Mouse (Mus musculus): ENCODE results near the gene Tcp10b. TPM values are rescaled to one million over a fixed set of nuclear protein-coding genes. Genes with fewer than 3 reads are reported as not detected.
A peak's percentile ranks its signal among the peaks of the same experiment; 100 is the strongest.
"Not testable (repeated sequence)": the region's sequence is repeated elsewhere in the genome, so short reads cannot be mapped to it uniquely, and the experiment has no call there.

The Tcp10b gene
- under 1 TPM; 0.37 to 0.39 TPM for total RNA-seq (2021)
- long read RNA-seq, experiment 1: 0 reads
- long read RNA-seq, experiment 2: 0 reads

DNA sequence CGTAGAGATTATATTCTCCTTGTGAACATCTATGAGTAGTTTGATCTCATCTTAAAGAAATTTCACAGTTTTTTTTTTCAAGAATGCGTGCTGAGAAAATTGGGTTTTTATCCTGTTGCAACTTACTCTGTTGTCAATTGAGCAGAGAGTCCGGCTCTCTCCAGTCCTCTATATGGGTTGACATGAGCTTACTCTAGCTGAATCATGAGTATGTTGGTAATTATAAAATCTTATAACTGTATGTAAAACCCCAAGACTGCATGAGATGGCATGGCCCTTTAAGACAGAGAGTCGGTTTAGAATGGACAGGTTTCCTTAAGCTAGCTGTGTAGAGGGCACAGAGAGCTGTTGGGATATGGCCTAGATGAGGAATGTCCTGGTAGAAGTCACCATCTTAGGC, at the start of gene Tcp10b:
TSS of gene Tcp10b (plus strand) at position 301 of the 400 bp plus-strand sequence.
- not testable (repeated sequence) for DNase-seq (ENCODE audit: low spot score in 2 of 2)

- no peak for DNase-seq (ENCODE audit: low spot score in 2 of 2)
Observed at GRCm38 (mm10) chr17:13013316-13013715, 47.6 kb upstream of the Tcp10b start.

DNA sequence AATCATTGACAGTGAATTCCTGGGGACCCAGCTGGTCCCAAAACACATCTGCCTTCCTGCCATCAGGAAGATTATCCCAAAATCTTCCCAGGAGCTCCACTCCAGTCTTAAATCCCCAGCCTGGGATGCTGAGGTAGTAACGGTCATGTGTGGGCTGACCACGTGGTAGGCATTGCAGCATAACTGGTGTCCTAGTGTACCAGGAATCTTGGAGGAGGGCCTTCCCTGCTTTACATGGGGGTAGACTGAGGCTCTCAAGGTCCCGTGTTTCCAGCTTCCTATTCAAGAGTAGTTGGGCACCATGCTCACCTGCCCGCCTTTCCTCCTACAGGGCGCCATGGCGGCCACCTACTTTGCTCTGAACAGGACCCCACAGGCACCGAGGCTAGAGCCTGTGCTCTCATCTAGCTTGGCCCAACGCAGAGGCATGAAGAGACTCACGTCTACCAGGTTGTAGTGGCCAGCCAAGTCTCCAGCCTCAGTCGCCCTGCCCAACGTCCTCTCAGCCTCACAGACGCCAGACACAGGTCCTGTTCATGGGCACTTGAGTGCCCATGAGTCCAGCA, 24.2 kb upstream of the Tcp10b start:
- not testable (repeated sequence) for DNase-seq (ENCODE audit: low spot score in 2 of 2)

GRCm38 (mm10) chr17:13043846-13044673, 16.8 kb upstream of the Tcp10b start:
- peak in 1 of 2 experiments; percentile 15 for DNase-seq (ENCODE audit: low spot score in 2 of 2)

- not testable (repeated sequence) for DNase-seq (ENCODE audit: low spot score in 2 of 2)
Observed at GRCm38 (mm10) chr17:13052124-13052813, 8.6 kb upstream of the Tcp10b start, which contains the start of gene Gpr31b. Gene Gpr31b, minus strand, starts transcription at chr17:13052296.

GRCm38 (mm10) chr17:13062882-13063281, 2.0 kb downstream of the Tcp10b start:
- DNase-seq (ENCODE audit: low spot score in 2 of 2): not testable (repeated sequence)

GRCm38 (mm10) chr17:13067864-13068385, 7.0 kb downstream of the Tcp10b start:
- DNase-seq (ENCODE audit: low spot score in 2 of 2): not testable (repeated sequence)

DNA sequence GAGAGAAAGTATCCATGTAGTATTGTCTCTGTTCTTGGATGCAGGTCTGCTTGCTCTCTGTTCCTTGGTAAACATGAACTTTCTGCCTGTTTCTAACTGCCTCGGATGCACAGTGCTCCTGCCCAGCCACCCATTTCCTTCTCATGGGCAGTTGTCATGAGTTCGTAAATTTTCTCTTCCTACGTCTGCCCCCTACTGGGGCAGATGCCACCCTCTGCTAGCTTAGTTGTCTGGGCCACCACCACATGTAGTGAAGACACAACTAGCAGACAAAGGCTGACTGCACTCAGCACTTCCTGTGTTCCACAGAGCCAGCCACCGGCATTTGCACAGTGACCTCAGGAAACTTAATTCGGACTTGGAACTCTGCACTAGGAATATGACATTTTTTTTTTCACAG, 8.3 kb downstream of the Tcp10b start:
- not testable (repeated sequence) for DNase-seq (ENCODE audit: low spot score in 2 of 2)

GRCm38 (mm10) chr17:13091510-13091909, 30.6 kb downstream of the Tcp10b start:
- not testable (repeated sequence) for DNase-seq (ENCODE audit: low spot score in 2 of 2)

GRCm38 (mm10) chr17:13092100-13092764, 31.3 kb downstream of the Tcp10b start:
- DNase-seq (ENCODE audit: low spot score in 2 of 2): not testable (repeated sequence)

DNA sequence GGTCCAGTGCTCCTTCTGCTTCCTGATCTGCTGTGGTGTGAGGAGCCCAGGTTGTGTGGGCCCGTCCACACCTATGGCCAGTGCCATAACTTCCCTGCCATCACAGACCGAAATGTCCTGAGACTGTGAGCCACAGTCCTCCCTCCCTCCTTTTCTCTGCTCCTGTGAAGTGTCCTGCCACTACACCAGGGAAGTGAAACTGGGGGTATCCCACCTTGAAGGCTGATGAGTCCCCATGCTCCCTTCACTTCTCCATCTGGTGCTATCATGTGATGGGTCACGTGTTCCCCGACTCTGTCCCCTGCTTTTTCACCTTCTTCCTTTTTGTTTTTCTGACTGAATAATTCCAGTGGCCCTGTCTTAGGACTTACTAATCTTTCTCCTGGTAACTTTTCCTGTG, 32.1 kb downstream of the Tcp10b start:
- not testable (repeated sequence) for DNase-seq (ENCODE audit: low spot score in 2 of 2)

- DNase-seq (ENCODE audit: low spot score in 2 of 2): peak in 1 of 2 experiments; percentile 9
Observed at GRCm38 (mm10) chr17:13106563-13106962, 45.7 kb downstream of the Tcp10b start.

- DNase-seq (ENCODE audit: low spot score in 2 of 2): not testable (repeated sequence)
Observed at GRCm38 (mm10) chr17:13112504-13113291, 51.8 kb downstream of the Tcp10b start.

GRCm38 (mm10) chr17:13123308-13124038, 62.6 kb downstream of the Tcp10b start:
- DNase-seq (ENCODE audit: low spot score in 2 of 2): not testable (repeated sequence)

GRCm38 (mm10) chr17:13124241-13124640, 63.3 kb downstream of the Tcp10b start:
- not testable (repeated sequence) for DNase-seq (ENCODE audit: low spot score in 2 of 2)

GRCm38 (mm10) chr17:13129324-13129723, 68.4 kb downstream of the Tcp10b start:
- DNase-seq (ENCODE audit: low spot score in 2 of 2): not testable (repeated sequence)

GRCm38 (mm10) chr17:13129737-13130465, 69.0 kb downstream of the Tcp10b start:
- DNase-seq (ENCODE audit: low spot score in 2 of 2): not testable (repeated sequence)

- DNase-seq (ENCODE audit: low spot score in 2 of 2): not testable (repeated sequence)
Observed at GRCm38 (mm10) chr17:13131710-13132109, 70.8 kb downstream of the Tcp10b start, which contains the start of gene Unc93a. Gene Unc93a, minus strand, starts transcription at chr17:13131810.
